Comparison of ENCODE assay signal across 9 mouse cellular contexts in the genomic region with DNA sequence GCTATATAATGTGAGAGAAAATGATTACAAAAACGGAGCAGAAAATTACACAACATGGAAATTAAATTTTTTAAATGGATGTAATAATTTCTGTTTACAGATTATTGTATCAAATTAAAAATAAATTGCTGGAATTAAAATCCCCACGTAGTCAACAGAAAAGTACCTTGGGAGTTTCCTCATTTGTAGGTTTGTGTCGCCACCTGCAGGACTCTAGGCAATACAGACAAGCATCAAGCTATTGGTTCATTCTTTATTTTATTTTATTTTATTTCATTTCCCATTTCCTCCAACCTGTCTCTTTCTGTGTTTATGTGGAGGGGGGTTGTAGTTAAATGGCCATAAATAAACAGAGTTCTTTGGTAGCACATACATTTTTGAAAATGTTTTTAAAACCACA.
A peak's percentile ranks its signal among the peaks of the same experiment; 100 is the strongest.
DNase-seq lines count a peak whose midpoint lies in the region; ATAC-seq lines count a peak whose summit lies in the region.
"Had no signal": no experiment of that assay in that cellular context is flagged by ENCODE, and none has a peak within 500 bp of the region (broad histone marks: within the 10 kb centered on the region; RNA-seq: fewer than 3 reads in every experiment).

No protein-coding gene starts in this region.

- peaks cover 12% of the 10 kb centered on the region; the same call in 1 of the 2 replicates for H3K4me1 ChIP-seq in kidney, embryonic 14.5 days (ENCODE audit: control insufficient read depth, insufficient read depth, low read length)
- H3K4me1 ChIP-seq: liver, embryonic 15.5 days had no signal

- H3K27me3 ChIP-seq in kidney, embryonic 14.5 days (ENCODE audit: control insufficient read depth, insufficient read depth, low read length) = no peaks in the 10 kb centered on the region
- H3K27me3 ChIP-seq: liver, embryonic 15.5 days had no signal

- H3K4me2 ChIP-seq in kidney, embryonic 14.5 days (replicated peaks; ENCODE audit: low read depth, low read length) = no peak overlapping the region
- H3K4me2 ChIP-seq: liver, embryonic 15.5 days had no signal

- no peak for ATAC-seq in kidney, embryonic 14.5 days (ENCODE audit: low FRiP score, low TSS enrichment)
- ATAC-seq in common myeloid progenitor, adult 5-6 weeks (replicated peaks; ENCODE audit: low read depth, poor library complexity, severe bottlenecking) = peak; percentile 73

- no peak overlapping the region for H3K27ac ChIP-seq in kidney, embryonic 14.5 days (ENCODE audit: low read depth, low read length)
- H3K27ac ChIP-seq: liver, embryonic 15.5 days had no signal

- H3K9me3 ChIP-seq in kidney, embryonic 14.5 days (ENCODE audit: control insufficient read depth, low read length) = no peaks in the 10 kb centered on the region
- H3K9me3 ChIP-seq: liver, embryonic 15.5 days had no signal

- H3K36me3 ChIP-seq in kidney, embryonic 14.5 days (ENCODE audit: control insufficient read depth, insufficient read depth, low read length) = no peaks in the 10 kb centered on the region
- H3K36me3 ChIP-seq: liver, embryonic 15.5 days had no signal

- H3K9ac ChIP-seq in kidney, embryonic 14.5 days (ENCODE audit: low read depth, low read length) = no peak overlapping the region
- H3K9ac ChIP-seq: liver, embryonic 15.5 days had no signal

- 17% methylated on average over 3 of the region's 3 CpGs for WGBS in kidney, embryonic 14.5 days

- peak; percentile 36 to 69 for DNase-seq in adrenal gland, adult (ENCODE audit: inconsistent age in 2 of 2, low spot score in 1 of 2)
- DNase-seq in adrenal gland, adult 8-10 months = no peak
- DNase-seq in kidney, adult 9 months = peak; percentile 43
- peak; percentile 19 to 61 for DNase-seq in layer of hippocampus, postnatal 14 days (ENCODE audit: low spot score in 2 of 2)
- peak; percentile 15 for DNase-seq in right cerebral cortex, postnatal 25 days
- DNase-seq in neural tube, embryonic 10.5 days (ENCODE audit: extremely low spot score, low spot score) = no peak

- H3K4me3 ChIP-seq in kidney, embryonic 14.5 days (ENCODE audit: low read length) = no peak overlapping the region
- H3K4me3 ChIP-seq: liver, embryonic 15.5 days had no signal

Comparison
In these comparisons a context has a peak if more than half of its experiments do, and no peak if none do; other contexts are left out.
1. DNase-seq: peak in adrenal gland, adult (2 of 2), kidney, adult 9 months (single experiment), layer of hippocampus, postnatal 14 days (2 of 2) and right cerebral cortex, postnatal 25 days (single experiment); none in adrenal gland, adult 8-10 months (single experiment) and neural tube, embryonic 10.5 days (single experiment).